Mouse (Mus musculus) stomach, embryonic 15.5 days (tissue): ENCODE results near the gene Kif26a. TPM values are rescaled to one million over a fixed set of nuclear protein-coding genes. Genes with fewer than 3 reads are reported as not detected.

Experiments used
- ATAC-seq: fragments of 200-750 bp; cut with Nextera tagmentation; 2 replicates; pipeline ENCODE4 v1.8.0; 2017; ENCODE audit warnings: low read depth, moderate number of reproducible peaks, moderate TSS enrichment; ENCODE audit not compliant: insufficient read depth, low FRiP score
- H3K27ac ChIP-seq: fragments of 300-500 bp; sonication (generic); 2 replicates; pipeline ENCODE4 v1.5.1; 2015; ENCODE audit warnings: mild to moderate bottlenecking, inconsistent platforms
- H3K27me3 ChIP-seq: fragments of 300-500 bp; sonication (generic); replicated peaks from 2 replicates; pipeline ENCODE4 v1.6.1; 2015; ENCODE audit warnings: inconsistent platforms
- H3K36me3 ChIP-seq: fragments of 300-500 bp; sonication (generic); 2 replicates; pipeline ENCODE4 v1.6.1; 2015; ENCODE audit warnings: inconsistent platforms
- H3K4me1 ChIP-seq: fragments of 300-500 bp; sonication (generic); 2 replicates; pipeline ENCODE4 v1.6.1; 2015; ENCODE audit warnings: inconsistent platforms
- H3K4me2 ChIP-seq: fragments of 300-500 bp; sonication (generic); 2 replicates; pipeline ENCODE4 v1.6.1; 2015; ENCODE audit warnings: mild to moderate bottlenecking, inconsistent platforms
- H3K4me3 ChIP-seq: fragments of 300-500 bp; sonication (generic); replicated peaks from 2 replicates; pipeline ENCODE4 v1.5.1; 2015; ENCODE audit warnings: inconsistent platforms
- H3K9ac ChIP-seq: fragments of 300-500 bp; sonication (generic); 2 replicates; pipeline ENCODE4 v1.6.1; 2015; ENCODE audit warnings: inconsistent platforms
- H3K9me3 ChIP-seq: fragments of 300-500 bp; sonication (generic); 2 replicates; pipeline ENCODE4 v1.6.1; 2016; ENCODE audit warnings: inconsistent platforms
- WGBS: fragments of 180-500 bp; shearing (Covaris S2); methylation state at CpG from one replicate; pipeline ENCODE4 v1.1.7; 2015; 5-methylcytosine and 5-hydroxymethylcytosine counted together
- polyA plus RNA-seq: library from polyadenylated mRNA; unstranded; fragments of >200 nt; fragmentation: Nextera tagmentation; extraction: Ambion mirVana; gene quantifications from 2 replicates; pipeline ENCODE4 v1.2.1, GENCODE M21; 2015

Gene Kif26a
- polyA plus RNA-seq, 1 experiment from 2014 or later = 2.9 TPM

GRCm38 (mm10) chr12:112153597-112153996 lies 7.6 kb downstream of the Kif26a start:
- no peak overlapping the region for H3K4me3 ChIP-seq
- H3K4me2 ChIP-seq = no peak overlapping the region
- no peaks in the 10 kb centered on the region for H3K36me3 ChIP-seq
- WGBS = 75% methylated on average over 12 of the region's 12 CpGs
- H3K9me3 ChIP-seq = no peaks in the 10 kb centered on the region
- H3K27ac ChIP-seq = peak overlapping the region; percentile 67; the same call in 1 of the 2 replicates
- H3K4me1 ChIP-seq = peaks cover 16% of the 10 kb centered on the region
- H3K9ac ChIP-seq = no peak overlapping the region; the same call in 1 of the 2 replicates
- no peak for ATAC-seq
- no peaks in the 10 kb centered on the region for H3K27me3 ChIP-seq

GRCm38 (mm10) chr12:112154476-112154875 lies 8.5 kb downstream of the Kif26a start:
- H3K27ac ChIP-seq = peak overlapping the region; percentile 67
- H3K9ac ChIP-seq = no peak overlapping the region
- no peak overlapping the region for H3K4me2 ChIP-seq
- no peak for ATAC-seq
- no peaks in the 10 kb centered on the region for H3K9me3 ChIP-seq
- peaks cover 16% of the 10 kb centered on the region for H3K4me1 ChIP-seq
- no peak overlapping the region for H3K4me3 ChIP-seq
- WGBS = 45% methylated on average over 5 of the region's 5 CpGs
- no peaks in the 10 kb centered on the region for H3K36me3 ChIP-seq
- no peaks in the 10 kb centered on the region for H3K27me3 ChIP-seq

- Histone ChIP-seq H3K9me3 (no peaks in the 10 kb centered on the region), H3K27ac (peak overlapping the region; percentile 67), H3K36me3 (no peaks in the 10 kb centered on the region), H3K4me1 (peaks cover 16% of the 10 kb centered on the region), H3K27me3 (no peaks in the 10 kb centered on the region), H3K4me3 (no peak overlapping the region), H3K9ac (no peak overlapping the region), H3K4me2 (no peak overlapping the region)
- ATAC-seq = no peak
- 61% methylated on average over 16 of the region's 16 CpGs for WGBS
Observed at GRCm38 (mm10) chr12:112155218-112156051, 9.4 kb downstream of the Kif26a start.

GRCm38 (mm10) chr12:112156804-112157203 lies 10.8 kb downstream of the Kif26a start:
- no peaks in the 10 kb centered on the region for H3K9me3 ChIP-seq
- H3K4me1 ChIP-seq = peaks cover 9% of the 10 kb centered on the region; the same call in 1 of the 2 replicates
- H3K9ac ChIP-seq = no peak overlapping the region
- no peaks in the 10 kb centered on the region for H3K36me3 ChIP-seq
- no peak for ATAC-seq
- H3K27me3 ChIP-seq = no peaks in the 10 kb centered on the region
- no peak overlapping the region for H3K4me2 ChIP-seq
- H3K4me3 ChIP-seq = no peak overlapping the region
- 82% methylated on average over 6 of the region's 6 CpGs for WGBS
- H3K27ac ChIP-seq = no peak overlapping the region

- 43% methylated on average over 8 of the region's 8 CpGs for WGBS
- ATAC-seq = no peak
- Histone ChIP-seq H3K9me3 (no peaks in the 10 kb centered on the region), H3K4me1 (peaks cover 12% of the 10 kb centered on the region; the same call in 1 of the 2 replicates), H3K4me3 (no peak overlapping the region), H3K27me3 (no peaks in the 10 kb centered on the region), H3K36me3 (no peaks in the 10 kb centered on the region), H3K9ac (no peak overlapping the region), H3K27ac (no peak overlapping the region), H3K4me2 (no peak overlapping the region)
Observed at GRCm38 (mm10) chr12:112158246-112158645, 12.2 kb downstream of the Kif26a start.

GRCm38 (mm10) chr12:112158784-112159183 lies 12.8 kb downstream of the Kif26a start:
- H3K4me2 ChIP-seq = no peak overlapping the region
- H3K4me3 ChIP-seq = no peak overlapping the region
- H3K27me3 ChIP-seq = no peaks in the 10 kb centered on the region
- H3K27ac ChIP-seq = no peak overlapping the region
- H3K9me3 ChIP-seq = no peaks in the 10 kb centered on the region
- ATAC-seq = no peak
- peaks cover 13% of the 10 kb centered on the region; the same call in 1 of the 2 replicates for H3K4me1 ChIP-seq
- H3K9ac ChIP-seq = no peak overlapping the region
- no peaks in the 10 kb centered on the region for H3K36me3 ChIP-seq

- Histone ChIP-seq H3K9me3 (no peaks in the 10 kb centered on the region), H3K9ac (no peak overlapping the region), H3K27ac (no peak overlapping the region), H3K36me3 (no peaks in the 10 kb centered on the region), H3K4me1 (peaks cover 7% of the 10 kb centered on the region; the same call in 1 of the 2 replicates), H3K4me2 (no peak overlapping the region), H3K4me3 (no peak overlapping the region), H3K27me3 (no peaks in the 10 kb centered on the region)
- 32% methylated on average over 16 of the region's 16 CpGs for WGBS
- ATAC-seq = 0 out of 2 replicates have a peak, but pooled peaks have one; percentile 29
Observed at GRCm38 (mm10) chr12:112163981-112164839, 18.2 kb downstream of the Kif26a start.

- no peak overlapping the region for H3K4me2 ChIP-seq
Observed at GRCm38 (mm10) chr12:112164840-112165219, 18.8 kb downstream of the Kif26a start.

GRCm38 (mm10) chr12:112169240-112169639 lies 23.2 kb downstream of the Kif26a start:
- no peaks in the 10 kb centered on the region for H3K27me3 ChIP-seq
- no peak overlapping the region for H3K27ac ChIP-seq
- no peak overlapping the region for H3K9ac ChIP-seq
- H3K4me1 ChIP-seq = peaks cover 10% of the 10 kb centered on the region; the same call in 1 of the 2 replicates
- no peak overlapping the region for H3K4me2 ChIP-seq
- H3K36me3 ChIP-seq = no peaks in the 10 kb centered on the region
- H3K9me3 ChIP-seq = no peaks in the 10 kb centered on the region
- H3K4me3 ChIP-seq = no peak overlapping the region
- 51% methylated on average over 5 of the region's 5 CpGs for WGBS
- no peak for ATAC-seq

More at GRCm38 (mm10) chr12:112164840-112165219, 18.8 kb downstream of the Kif26a start:
- H3K4me3 ChIP-seq = no peak overlapping the region
- no peaks in the 10 kb centered on the region for H3K9me3 ChIP-seq
- H3K9ac ChIP-seq = no peak overlapping the region
- no peaks in the 10 kb centered on the region for H3K27me3 ChIP-seq
- H3K36me3 ChIP-seq = no peaks in the 10 kb centered on the region
- ATAC-seq = peak; percentile 23; the same call in 1 of the 2 replicates
- WGBS = 68% methylated on average over 6 of the region's 6 CpGs
- H3K4me1 ChIP-seq = peaks cover 11% of the 10 kb centered on the region; the same call in 1 of the 2 replicates
- no peak overlapping the region for H3K27ac ChIP-seq

GRCm38 (mm10) chr12:112170671-112171574 lies 24.9 kb downstream of the Kif26a start:
- no peaks in the 10 kb centered on the region for H3K9me3 ChIP-seq
- H3K9ac ChIP-seq = no peak overlapping the region
- H3K4me3 ChIP-seq = no peak overlapping the region
- H3K4me2 ChIP-seq = no peak overlapping the region
- no peaks in the 10 kb centered on the region for H3K27me3 ChIP-seq
- ATAC-seq = no peak
- H3K4me1 ChIP-seq = peaks cover 10% of the 10 kb centered on the region; the same call in 1 of the 2 replicates
- H3K27ac ChIP-seq = no peak overlapping the region
- 0 out of 2 replicates have a peak, but pooled peaks cover 1% of the 10 kb centered on the region for H3K36me3 ChIP-seq
- WGBS = 44% methylated on average over 20 of the region's 20 CpGs

GRCm38 (mm10) chr12:112171657-112172056 lies 25.6 kb downstream of the Kif26a start:
- H3K4me1 ChIP-seq = peaks cover 10% of the 10 kb centered on the region; the same call in 1 of the 2 replicates
- H3K4me3 ChIP-seq = no peak overlapping the region
- 84% methylated on average over 1 of the region's 1 CpGs for WGBS
- H3K27me3 ChIP-seq = no peaks in the 10 kb centered on the region
- 0 out of 2 replicates have a peak, but pooled peaks cover 2% of the 10 kb centered on the region for H3K36me3 ChIP-seq
- H3K9me3 ChIP-seq = no peaks in the 10 kb centered on the region
- H3K27ac ChIP-seq = no peak overlapping the region
- H3K4me2 ChIP-seq = no peak overlapping the region
- no peak for ATAC-seq
- no peak overlapping the region for H3K9ac ChIP-seq
